Mouse (Mus musculus): ENCODE measurements around the gene Slc6a20a. TPM values are rescaled to one million over a fixed set of nuclear protein-coding genes. Genes with fewer than 3 reads are reported as not detected.

Slc6a20a gene
- 20.3 and 23.3 TPM in 2 replicates for polyA plus RNA-seq (2015; fragmentation: Nextera tagmentation; extraction: Ambion mirVana)

- ATAC-seq: peak; percentile 96
- no peaks in the 10 kb centered on the region for H3K36me3 ChIP-seq (ENCODE audit: control insufficient read depth, insufficient read depth)
- H3K9ac ChIP-seq (ENCODE audit: low read depth, low read length): peak within 1 kb of the TSS; percentile 64
- peak within 1 kb of the TSS; percentile 56 for H3K4me3 ChIP-seq (ENCODE audit: low read depth, low read length)
- 0 out of 2 replicates have a peak, but pooled peaks cover 4% of the 10 kb centered on the region for H3K27me3 ChIP-seq (replicated peaks; ENCODE audit: control insufficient read depth, insufficient read depth, low read length)
- H3K4me2 ChIP-seq (replicated peaks; ENCODE audit: low read depth): peak within 1 kb of the TSS; percentile 77
- peak within 1 kb of the TSS; percentile 91 for H3K27ac ChIP-seq (ENCODE audit: low read depth, low read length)
- no peaks in the 10 kb centered on the region for H3K4me1 ChIP-seq (replicated peaks; ENCODE audit: control insufficient read depth, insufficient read depth, low read length)
- H3K9me3 ChIP-seq (ENCODE audit: control insufficient read depth): no peaks in the 10 kb centered on the region
- WGBS: under 1% methylated on average over 73 of the region's 73 CpGs
- no peak for TF ChIP-seq CTCF (IDR thresholded peaks at IDR 0.05; ENCODE audit: low read depth)
Measured at GRCm38 (mm10) chr9:123678327-123679105, at the start of gene Slc6a20a, which contains the start of gene Ccr9. Gene Slc6a20a, minus strand, starts transcription at chr9:123678885. Gene Ccr9, plus strand, starts transcription at chr9:123678439.

GRCm38 (mm10) chr9:123722737-123723493 is 44.2 kb upstream of the Slc6a20a start:
- H3K4me1 ChIP-seq (replicated peaks; ENCODE audit: control insufficient read depth, insufficient read depth, low read length): no peaks in the 10 kb centered on the region
- no peak overlapping the region for H3K4me3 ChIP-seq (ENCODE audit: low read depth, low read length)
- no peak for ATAC-seq
- no peak overlapping the region for H3K9ac ChIP-seq (ENCODE audit: low read depth, low read length)
- no peaks in the 10 kb centered on the region for H3K9me3 ChIP-seq (ENCODE audit: control insufficient read depth)
- H3K27ac ChIP-seq (ENCODE audit: low read depth, low read length): no peak overlapping the region
- no peaks in the 10 kb centered on the region for H3K36me3 ChIP-seq (ENCODE audit: control insufficient read depth, insufficient read depth)
- no peaks in the 10 kb centered on the region for H3K27me3 ChIP-seq (replicated peaks; ENCODE audit: control insufficient read depth, insufficient read depth, low read length)
- WGBS: 50% methylated on average over 2 of the region's 2 CpGs
- H3K4me2 ChIP-seq (replicated peaks; ENCODE audit: low read depth): no peak overlapping the region
- TF ChIP-seq CTCF (IDR thresholded peaks at IDR 0.05; ENCODE audit: low read depth): no peak

GRCm38 (mm10) chr9:123717186-123718008 is 38.7 kb upstream of the Slc6a20a start, which contains the start of gene Lztfl1:
Gene Lztfl1, minus strand, starts transcription at chr9:123717697.
- H3K36me3 ChIP-seq (ENCODE audit: control insufficient read depth, insufficient read depth): no peaks in the 10 kb centered on the region
- TF ChIP-seq CTCF (IDR thresholded peaks at IDR 0.05; ENCODE audit: low read depth): no peak
- peak within 1 kb of the TSS; percentile 74 for H3K9ac ChIP-seq (ENCODE audit: low read depth, low read length)
- H3K4me1 ChIP-seq (replicated peaks; ENCODE audit: control insufficient read depth, insufficient read depth, low read length): no peaks in the 10 kb centered on the region
- H3K4me3 ChIP-seq (ENCODE audit: low read depth, low read length): peak within 1 kb of the TSS; percentile 71
- no peaks in the 10 kb centered on the region for H3K27me3 ChIP-seq (replicated peaks; ENCODE audit: control insufficient read depth, insufficient read depth, low read length)
- under 1% methylated on average over 55 of the region's 55 CpGs for WGBS
- H3K4me2 ChIP-seq (replicated peaks; ENCODE audit: low read depth): peak within 1 kb of the TSS; percentile 72
- H3K9me3 ChIP-seq (ENCODE audit: control insufficient read depth): no peaks in the 10 kb centered on the region
- H3K27ac ChIP-seq (ENCODE audit: low read depth, low read length): peak within 1 kb of the TSS; percentile 69
- peak; percentile 100 for ATAC-seq

- Histone ChIP-seq H3K4me1 (replicated peaks; ENCODE audit: control insufficient read depth, insufficient read depth, low read length) (no peaks in the 10 kb centered on the region), H3K9ac (ENCODE audit: low read depth, low read length) (no peak overlapping the region), H3K9me3 (ENCODE audit: control insufficient read depth) (no peaks in the 10 kb centered on the region), H3K27me3 (replicated peaks; ENCODE audit: control insufficient read depth, insufficient read depth, low read length) (no peaks in the 10 kb centered on the region), H3K36me3 (ENCODE audit: control insufficient read depth, insufficient read depth) (peaks cover 4% of the 10 kb centered on the region), H3K4me2 (replicated peaks; ENCODE audit: low read depth) (peak overlapping the region; percentile 63; the same call in 1 of the 2 replicates), H3K4me3 (ENCODE audit: low read depth, low read length) (peak overlapping the region; percentile 71; the same call in 1 of the 2 replicates), H3K27ac (ENCODE audit: low read depth, low read length) (no peak overlapping the region)
- no peak for ATAC-seq
- no peak for TF ChIP-seq CTCF (IDR thresholded peaks at IDR 0.05; ENCODE audit: low read depth)
- WGBS: 17% methylated on average over 3 of the region's 3 CpGs
Measured at GRCm38 (mm10) chr9:123716301-123716700, 37.6 kb upstream of the Slc6a20a start.

GRCm38 (mm10) chr9:123713111-123713510 is 34.4 kb upstream of the Slc6a20a start:
- no peak for ATAC-seq
- Histone ChIP-seq H3K4me1 (replicated peaks; ENCODE audit: control insufficient read depth, insufficient read depth, low read length) (no peaks in the 10 kb centered on the region), H3K27ac (ENCODE audit: low read depth, low read length) (no peak overlapping the region), H3K27me3 (replicated peaks; ENCODE audit: control insufficient read depth, insufficient read depth, low read length) (no peaks in the 10 kb centered on the region), H3K4me3 (ENCODE audit: low read depth, low read length) (no peak overlapping the region), H3K9ac (ENCODE audit: low read depth, low read length) (no peak overlapping the region), H3K9me3 (ENCODE audit: control insufficient read depth) (no peaks in the 10 kb centered on the region), H3K4me2 (replicated peaks; ENCODE audit: low read depth) (no peak overlapping the region), H3K36me3 (ENCODE audit: control insufficient read depth, insufficient read depth) (peaks cover 17% of the 10 kb centered on the region)
- 83% methylated on average over 2 of the region's 2 CpGs for WGBS
- TF ChIP-seq CTCF (IDR thresholded peaks at IDR 0.05; ENCODE audit: low read depth): peak; percentile 55
